Mouse (Mus musculus) frontal cortex, adult (tissue): ENCODE results near the gene Pfn1.
A peak's percentile ranks its signal among the peaks of the same experiment; 100 is the strongest.

Experiments used
- ATAC-seq: cut with Nextera tagmentation; 2 replicates; pipeline ENCODE4 v1.9.2; 2017; ENCODE audit warnings: mild to moderate bottlenecking, moderate library complexity, mixed read lengths; ENCODE audit not compliant: low TSS enrichment

Gene Pfn1

GRCm38 (mm10) chr11:70637764-70638163 is 16.7 kb downstream of the Pfn1 start:
- no peak for ATAC-seq

DNA sequence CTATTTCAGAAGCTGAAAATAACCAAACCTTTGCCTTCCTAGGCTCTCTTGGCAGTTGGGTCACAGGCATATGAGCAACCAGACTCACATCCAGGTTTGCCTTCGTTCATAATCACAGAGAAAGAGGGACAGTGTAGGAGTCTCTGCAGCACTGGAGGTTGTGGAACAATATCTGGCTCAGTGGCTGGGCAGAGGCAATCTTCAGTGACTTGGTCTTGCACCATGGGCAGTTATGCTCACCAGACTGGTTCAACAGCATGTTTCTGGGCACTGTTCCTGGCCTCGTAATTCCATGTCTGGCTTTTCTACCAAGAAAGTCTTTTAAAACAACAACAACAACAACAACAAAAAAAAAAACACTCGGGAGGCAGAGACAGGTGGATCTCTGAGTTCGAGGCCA is 18.8 kb downstream of the Pfn1 start:
- ATAC-seq, result no peak

DNA sequence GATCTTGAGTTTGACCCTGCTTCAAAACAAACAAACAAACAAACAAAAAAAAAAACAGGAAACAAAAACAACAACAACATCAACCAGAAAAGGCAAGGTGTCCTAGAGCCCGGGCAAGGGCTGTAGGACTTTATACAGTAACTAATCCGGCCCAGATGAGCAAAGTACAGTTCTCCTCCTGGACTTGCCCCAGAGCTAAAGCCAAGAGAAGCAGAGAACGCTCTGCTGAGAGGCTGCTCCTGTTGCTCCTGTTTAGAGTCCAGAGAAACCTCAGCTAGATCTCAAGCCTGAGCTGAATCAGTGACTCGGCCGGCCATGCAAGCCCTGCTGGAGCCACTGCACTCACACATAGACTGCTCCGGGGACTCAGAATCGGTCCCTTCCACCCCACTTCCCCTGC is 24.3 kb downstream of the Pfn1 start:
- no peak for ATAC-seq

GRCm38 (mm10) chr11:70629557-70629956 is 24.9 kb downstream of the Pfn1 start:
- no peak for ATAC-seq

- no peak for ATAC-seq
Measured at GRCm38 (mm10) chr11:70628431-70628830, 26.0 kb downstream of the Pfn1 start.

DNA sequence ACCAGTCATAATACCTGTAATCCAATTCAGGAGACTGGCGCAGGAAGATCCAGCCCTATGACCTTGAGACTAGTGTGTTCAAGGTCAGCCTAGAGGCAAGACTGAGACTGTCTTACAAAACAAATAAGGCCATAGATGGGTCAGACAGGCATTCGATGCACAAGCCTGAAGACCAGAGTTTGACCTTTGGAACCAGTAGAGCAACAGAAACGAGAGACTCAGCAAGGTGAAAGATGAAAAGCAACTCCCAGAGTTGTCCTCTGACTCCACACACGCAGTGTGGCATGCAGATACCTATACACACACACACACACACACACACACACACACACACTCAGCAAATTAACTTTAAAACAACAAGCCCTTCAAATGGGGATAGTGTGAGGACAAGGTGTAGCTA is 27.6 kb downstream of the Pfn1 start:
- ATAC-seq, result no peak

DNA sequence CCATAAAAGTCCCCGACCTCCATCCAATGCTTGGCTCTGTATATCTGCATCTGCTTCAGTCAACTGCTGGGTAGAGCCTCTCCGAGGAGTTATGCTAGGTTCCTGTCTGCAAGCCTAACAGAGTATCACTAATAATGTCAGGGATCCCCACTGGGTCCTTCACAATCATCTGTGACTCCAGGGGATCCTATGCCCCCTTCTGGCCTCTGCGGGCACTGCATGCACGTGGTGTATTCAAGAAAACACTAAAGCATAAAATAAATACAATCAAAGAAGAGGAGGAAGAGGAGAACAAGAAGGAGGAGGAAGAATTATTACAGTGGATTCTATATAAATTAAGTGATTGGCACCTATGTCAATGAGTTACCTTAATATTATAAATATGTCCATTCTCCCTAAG is 29.0 kb downstream of the Pfn1 start:
- ATAC-seq, result no peak

DNA sequence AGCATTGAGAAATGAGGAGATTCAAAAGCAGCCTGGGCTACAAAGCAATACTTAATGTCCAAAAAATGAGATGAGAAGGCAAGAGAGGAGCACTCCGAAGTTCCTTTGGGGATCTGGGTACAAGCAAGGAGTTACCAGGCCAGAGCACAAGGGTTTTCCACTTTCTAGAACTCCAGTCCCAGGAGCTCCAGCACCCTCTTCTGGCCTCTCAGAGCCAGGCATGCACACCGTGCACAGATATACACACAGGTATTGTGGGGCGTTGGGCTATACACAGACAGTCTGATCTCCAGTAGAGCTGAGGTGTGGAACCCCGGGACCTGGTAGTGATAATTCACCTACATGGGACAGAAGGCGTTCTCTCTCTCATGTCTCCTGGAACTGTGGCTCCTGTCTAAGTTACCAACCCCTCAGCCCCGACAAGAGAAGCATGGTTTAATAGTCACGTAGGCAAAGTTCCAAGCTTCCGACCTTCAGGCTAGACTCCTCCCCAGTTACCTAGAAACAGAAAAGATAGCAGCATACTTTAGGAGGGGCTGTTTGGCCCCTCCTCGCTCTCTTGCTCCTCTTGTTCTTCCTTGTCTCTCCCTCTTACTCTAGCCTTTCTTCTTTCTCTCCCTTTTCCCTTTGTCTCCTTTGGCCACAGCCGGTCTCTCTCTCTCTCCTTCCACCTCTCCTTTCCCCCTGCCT is 31.2 kb downstream of the Pfn1 start:
- ATAC-seq, result no peak

- no peak for ATAC-seq
Measured at GRCm38 (mm10) chr11:70621972-70622814, 32.3 kb downstream of the Pfn1 start.

DNA sequence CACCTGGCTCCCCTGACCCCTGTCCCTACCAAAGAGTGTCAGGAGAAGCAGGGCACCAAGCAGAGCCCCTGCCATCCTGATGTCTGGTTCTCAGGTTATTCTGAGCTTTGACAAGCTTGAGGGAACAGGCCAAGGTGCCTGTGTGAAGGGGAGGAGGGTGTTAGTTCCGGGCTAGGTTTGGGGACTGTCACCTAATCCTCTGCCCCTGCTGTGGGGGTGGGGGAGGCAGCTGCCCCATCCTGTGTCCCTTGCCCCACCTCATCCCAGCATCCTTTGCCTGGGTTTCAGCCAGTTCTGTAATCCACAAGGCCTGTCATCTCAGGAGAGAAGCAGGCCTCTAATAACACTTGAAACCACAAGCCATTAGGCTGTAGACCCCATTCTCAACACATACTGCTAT is 35.3 kb downstream of the Pfn1 start, which contains the start of gene Chrne:
Chrne (minus strand) TSS at position 116 of the 400 bp plus-strand sequence.
- ATAC-seq, result no peak

DNA sequence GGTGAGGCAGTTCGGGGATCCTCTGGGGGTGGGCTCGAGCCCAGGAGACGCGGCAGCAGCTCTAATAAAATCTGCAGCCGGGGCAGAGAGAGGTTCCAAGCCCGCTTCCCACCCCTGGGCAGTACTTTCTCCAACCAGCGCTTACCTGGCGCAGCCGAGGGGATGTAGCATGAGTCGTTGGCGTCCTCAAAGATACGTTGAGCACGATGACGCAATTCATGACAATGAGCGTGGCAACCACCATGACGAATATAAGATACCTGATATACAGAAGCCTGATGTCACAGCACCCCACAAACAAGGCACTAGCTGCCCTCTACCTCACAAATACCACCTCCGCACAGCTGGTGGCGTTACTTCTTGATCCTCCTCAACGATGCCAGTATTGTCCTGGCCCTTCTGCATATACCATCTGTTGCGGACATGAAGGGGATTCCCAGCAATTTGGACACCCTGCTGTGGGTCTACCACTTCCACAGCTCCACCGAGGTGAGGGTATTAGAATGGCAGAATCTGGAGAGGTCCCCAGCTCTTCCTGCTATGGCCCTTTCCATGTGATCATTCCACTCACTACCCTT is 38.8 kb downstream of the Pfn1 start, which contains the start of gene 4930544D05Rik:
4930544D05Rik (plus strand) TSS at position 333 of the 578 bp plus-strand sequence.
- ATAC-seq, result no peak

DNA sequence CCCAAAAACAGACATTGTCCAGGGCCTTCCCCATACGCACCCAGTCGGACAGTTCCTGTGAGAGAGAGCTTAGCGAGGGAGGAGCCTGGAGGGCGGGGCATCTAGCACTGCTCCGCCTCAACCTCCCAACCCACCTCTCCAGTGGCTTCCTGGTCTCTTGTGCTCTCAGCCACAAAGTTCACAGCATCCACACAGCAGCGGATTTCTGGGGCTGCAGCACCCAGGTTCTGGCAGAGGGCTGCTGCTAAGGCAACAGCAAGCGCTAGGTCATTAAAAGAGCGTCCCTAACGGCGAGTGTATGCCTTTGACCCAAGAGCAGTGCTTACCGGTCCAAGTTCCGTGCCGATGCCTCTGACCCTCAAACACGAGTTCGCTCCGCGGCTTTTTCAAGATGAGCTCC is 39.4 kb downstream of the Pfn1 start:
- ATAC-seq, result peak; percentile 70; the same call in 1 of the 2 replicates

- ATAC-seq, result no peak
Measured at GRCm38 (mm10) chr11:70612505-70612904, 41.9 kb downstream of the Pfn1 start.

DNA sequence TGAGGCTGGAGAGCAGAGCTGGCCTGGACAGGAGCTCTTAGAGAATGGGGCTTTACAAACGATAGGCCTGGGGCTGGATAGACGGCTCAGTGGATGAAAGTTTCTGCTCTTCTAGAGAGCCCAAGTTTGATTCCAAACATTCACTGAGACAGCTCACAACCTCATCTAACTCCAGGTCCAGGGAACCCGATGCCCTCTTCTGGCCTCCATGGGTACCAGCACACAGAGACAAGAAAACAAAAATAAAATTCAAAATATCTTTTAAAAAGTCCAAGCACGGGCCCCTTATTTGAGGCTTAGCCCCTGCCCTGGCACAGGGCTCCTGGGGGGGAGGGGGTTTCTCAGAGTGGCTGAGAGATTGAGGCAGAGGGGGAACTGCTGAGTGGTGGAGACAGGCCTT is 43.7 kb downstream of the Pfn1 start:
- ATAC-seq, result no peak

DNA sequence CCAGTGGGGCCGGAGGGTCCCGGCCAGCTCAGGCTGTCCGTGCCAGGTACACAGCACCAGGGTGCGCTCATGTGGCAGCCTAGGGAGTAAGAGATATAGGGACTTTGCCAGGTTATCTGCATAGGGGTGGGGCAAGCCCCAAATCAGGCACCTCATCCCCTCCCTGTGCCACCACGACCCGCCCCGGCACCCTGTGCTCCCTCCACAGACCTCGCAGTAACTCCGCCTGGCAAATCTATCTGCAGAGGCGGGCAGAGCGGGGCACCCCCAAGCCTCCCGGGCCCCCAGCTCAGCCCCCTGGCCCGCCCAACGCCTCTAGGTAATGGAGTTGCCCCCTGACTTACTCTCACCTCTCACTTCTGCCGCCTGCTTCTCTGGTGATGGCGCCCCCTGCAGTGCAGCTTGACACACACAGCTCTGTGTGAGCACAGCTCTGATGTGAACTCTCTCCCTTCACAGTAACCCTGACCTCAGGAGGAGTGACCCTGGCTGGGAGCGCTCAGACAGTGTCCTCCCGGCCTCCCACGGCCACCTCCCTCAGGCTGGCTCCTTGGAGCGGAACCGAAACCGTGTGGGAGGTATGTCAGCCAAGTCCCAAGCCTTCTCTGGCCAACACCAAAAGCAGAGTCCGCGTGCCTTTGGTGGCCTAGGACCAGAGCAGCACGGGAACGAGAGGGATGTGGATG is 45.9 kb downstream of the Pfn1 start:
- no peak for ATAC-seq

- ATAC-seq, result no peak
Measured at GRCm38 (mm10) chr11:70607611-70608010, 46.8 kb downstream of the Pfn1 start.

DNA sequence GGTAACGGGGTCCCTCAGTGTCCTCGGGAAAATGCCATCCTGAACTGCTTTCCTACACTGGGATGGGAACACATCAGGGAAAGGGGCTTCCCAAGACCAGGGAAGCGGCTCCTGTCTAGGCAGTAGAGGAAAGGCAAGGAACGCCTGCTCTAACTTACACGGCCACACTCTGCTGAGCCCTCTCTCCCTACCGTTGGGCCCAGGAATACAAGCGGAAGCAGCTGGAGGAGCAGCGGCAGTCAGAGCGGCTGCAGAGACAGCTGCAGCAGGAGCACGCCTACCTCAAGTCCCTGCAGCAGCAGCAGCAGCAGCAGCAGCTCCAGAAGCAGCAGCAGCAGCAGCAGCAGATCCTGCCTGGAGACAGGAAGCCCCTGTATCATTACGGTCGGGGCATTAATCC is 47.7 kb downstream of the Pfn1 start:
- ATAC-seq, result no peak

GRCm38 (mm10) chr11:70605024-70605566 is 49.3 kb downstream of the Pfn1 start:
- no peak for ATAC-seq
